Mouse (Mus musculus): ENCODE data around the gene Ank3.

DNA sequence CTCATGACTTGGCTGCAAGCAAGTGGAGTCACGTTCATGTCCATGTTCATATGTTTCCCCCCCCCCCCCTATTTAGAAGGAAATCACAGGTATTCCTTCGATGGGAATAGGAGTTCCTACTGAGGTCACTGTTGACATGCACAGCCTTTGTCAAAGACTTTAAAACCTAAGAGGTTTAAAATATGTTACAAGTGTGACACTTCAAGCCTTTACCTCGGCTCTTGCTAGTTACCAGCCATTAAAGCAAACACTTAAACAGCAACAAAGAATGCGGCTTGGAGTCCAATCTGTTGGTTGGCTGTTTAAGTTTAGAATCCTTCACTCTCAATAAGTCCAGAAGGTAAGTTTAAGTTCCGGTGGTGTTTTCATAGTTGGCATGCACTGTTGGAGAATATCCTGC is 196.9 kb downstream of the Ank3 start:
- TF ChIP-seq CTCF (IDR thresholded peaks at IDR 0.05; ENCODE audit: low read depth, low read length) (no peak), POLR2A (IDR thresholded peaks at IDR 0.05; ENCODE audit: extremely low read depth, insufficient read depth, low read length) (no peak)

Measured in liver, adult 2 months (tissue).